Mouse (Mus musculus) cortical plate, adult 2 months (tissue): Measurements from ENCODE around the gene Arl6ip4.

Experiments
- CTCF ChIP-seq: fragments of 200-500 bp; IDR thresholded peaks from 2 replicates; pipeline ENCODE4 v1.5.1; 2011; ENCODE audit warnings: mild to moderate bottlenecking, control low read depth, low read length; ENCODE audit not compliant: insufficient read depth; ENCODE audit errors: extremely low read depth
- POLR2A ChIP-seq: fragments of 200-500 bp; IDR thresholded peaks from 2 replicates; pipeline ENCODE4 v1.6.1; 2011; ENCODE audit warnings: mild to moderate bottlenecking, low read length, control low read depth; ENCODE audit not compliant: insufficient read depth; ENCODE audit errors: extremely low read depth

- TF ChIP-seq POLR2A (no peak), CTCF (peak; percentile 97)
These were observed 31.2 kb upstream of the Arl6ip4 start for GRCm38 (mm10) chr5:124084588-124085173.
